Mouse (Mus musculus) hindbrain, postnatal 0 days (tissue): Measurements from ENCODE around the gene Trpm1. TPM values are rescaled to one million over a fixed set of nuclear protein-coding genes. Genes with fewer than 3 reads are reported as not detected.

Experiments used
- ATAC-seq: fragments of 200-750 bp; cut with Nextera tagmentation; 2 replicates; pipeline ENCODE4 v1.8.0; 2017; ENCODE audit warnings: mild to moderate bottlenecking, moderate TSS enrichment, moderate library complexity
- DNase-seq: peaks from one replicate; pipeline ENCODE4 v3.0.0-alpha.2; 2015; ENCODE audit warnings: low spot score
- H3K27ac ChIP-seq: fragments of 300-500 bp; sonication (generic); 2 replicates; pipeline ENCODE4 v1.5.1; 2014; ENCODE audit warnings: mild to moderate bottlenecking
- H3K27me3 ChIP-seq: fragments of 300-500 bp; sonication (generic); 2 replicates; pipeline ENCODE4 v1.6.1; 2014; ENCODE audit warnings: low read length, mixed read lengths; ENCODE audit not compliant: insufficient read depth
- H3K36me3 ChIP-seq: fragments of 300-500 bp; sonication (generic); 2 replicates; pipeline ENCODE4 v1.6.1; 2014; ENCODE audit warnings: low read length, mixed read lengths; ENCODE audit not compliant: insufficient read depth
- H3K4me1 ChIP-seq: fragments of 300-500 bp; sonication (generic); 2 replicates; pipeline ENCODE4 v1.6.1; 2014; ENCODE audit warnings: antibody characterized with exemption, low read length, mixed read lengths; ENCODE audit not compliant: insufficient read depth
- H3K4me2 ChIP-seq: fragments of 300-500 bp; sonication (generic); 2 replicates; pipeline ENCODE4 v1.6.1; 2014; ENCODE audit warnings: low read depth, mild to moderate bottlenecking, low read length, moderate library complexity, mixed read lengths
- H3K4me3 ChIP-seq: fragments of 300-500 bp; sonication (generic); 2 replicates; pipeline ENCODE4 v1.5.1; 2014; ENCODE audit warnings: low read length
- H3K9ac ChIP-seq: fragments of 300-500 bp; sonication (generic); replicated peaks from 2 replicates; pipeline ENCODE4 v1.6.1; 2014; ENCODE audit warnings: mild to moderate bottlenecking, low read length, moderate library complexity, mixed read lengths
- H3K9me3 ChIP-seq: fragments of 300-500 bp; sonication (generic); 2 replicates; pipeline ENCODE4 v1.6.1; 2016; ENCODE audit warnings: low read length, mixed read lengths
- CTCF ChIP-seq: IDR thresholded peaks from 2 replicates; pipeline ENCODE4 v1.5.1; 2016; ENCODE audit warnings: antibody characterized with exemption, control low read depth, low read depth
- WGBS: fragments of 180-500 bp; shearing (Covaris S2); extraction: QIAGEN DNeasy Blood & Tissue Kit; methylation state at CpG from one replicate; pipeline ENCODE4 v1.1.7; 2014; 5-methylcytosine and 5-hydroxymethylcytosine counted together
- polyA plus RNA-seq: library from polyadenylated mRNA; unstranded; fragments of >200 nt; fragmentation: Nextera tagmentation; extraction: Ambion mirVana; gene quantifications from 2 replicates; pipeline ENCODE4 v1.2.1, GENCODE M21; 2015
- total RNA-seq: library from RNA; depleted of rRNA; stranded (reverse); fragments of >200 nt; gene quantifications from 2 replicates; pipeline ENCODE4 v1.2.3, GENCODE M21; 2014

Trpm1 gene
- total and polyA plus RNA-seq, 2 experiments from 2014 or later, result 0.16 to 0.33 TPM

DNA sequence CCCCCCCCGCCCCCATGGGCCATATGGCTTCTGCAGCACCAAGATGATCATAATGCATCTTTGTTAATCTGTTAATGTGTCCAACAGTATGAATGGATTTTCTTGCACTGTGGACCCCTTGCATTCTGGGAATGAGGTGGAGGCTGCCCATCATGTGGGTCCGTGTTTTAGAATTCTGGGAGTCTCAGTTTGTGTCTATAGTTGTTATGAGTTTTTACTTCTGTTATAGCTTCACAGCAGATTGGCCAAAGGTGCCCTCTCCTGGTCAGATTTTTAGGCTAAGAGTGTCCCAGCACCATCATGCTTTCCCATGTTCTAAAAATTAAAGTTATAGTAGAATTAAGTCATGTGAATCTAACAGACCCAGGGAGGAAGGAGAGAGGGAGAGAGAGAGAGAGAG lies 3.9 kb upstream of the Trpm1 start:
- no peak overlapping the region for H3K4me2 ChIP-seq
- ATAC-seq, result peak; percentile 45; the same call in 1 of the 2 replicates
- H3K9ac ChIP-seq, result no peak overlapping the region
- no peaks in the 10 kb centered on the region for H3K4me1 ChIP-seq
- no peak overlapping the region for H3K4me3 ChIP-seq
- no peaks in the 10 kb centered on the region for H3K9me3 ChIP-seq
- no peaks in the 10 kb centered on the region for H3K27me3 ChIP-seq
- H3K27ac ChIP-seq, result no peak overlapping the region
- TF ChIP-seq CTCF, result peak; percentile 61
- DNase-seq, result peak; percentile 62
- H3K36me3 ChIP-seq, result no peaks in the 10 kb centered on the region
- 37% methylated on average over 2 of the region's 2 CpGs for WGBS

DNA sequence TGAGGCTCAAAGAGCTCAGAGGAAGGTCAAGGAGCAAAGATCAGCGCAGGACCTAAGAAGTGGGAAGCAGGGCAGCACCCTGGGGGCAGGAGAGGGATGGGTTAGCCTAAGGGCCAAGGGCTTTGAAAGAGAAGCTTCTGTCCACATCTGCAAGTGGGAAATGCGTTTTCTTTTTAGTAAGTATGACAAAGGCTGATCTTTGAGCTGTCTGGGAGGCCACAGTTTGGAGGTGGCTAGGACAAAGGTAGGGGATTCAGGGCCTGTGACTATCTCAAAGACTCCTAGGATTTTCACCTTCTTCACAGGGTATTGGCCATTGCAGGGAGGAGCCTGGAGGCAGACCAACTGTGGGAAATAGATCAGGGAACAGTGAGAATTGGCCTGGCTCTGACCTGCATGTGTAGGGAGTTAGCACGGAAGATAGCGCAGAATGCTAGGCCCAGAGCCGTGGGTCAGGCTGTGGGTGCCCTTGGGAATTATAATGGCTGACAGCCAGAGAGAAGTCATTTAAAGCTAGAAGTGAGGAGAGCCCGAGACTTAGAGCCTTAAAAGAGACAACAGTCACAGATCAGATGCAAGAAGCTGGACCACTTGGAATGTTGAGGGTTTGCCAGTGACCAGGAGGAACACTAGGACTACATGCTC lies 3.1 kb upstream of the Trpm1 start:
- 0 out of 2 replicates have a peak, but pooled peaks have one; percentile 27 for ATAC-seq
- no peak overlapping the region for H3K27ac ChIP-seq
- H3K4me2 ChIP-seq, result no peak overlapping the region
- DNase-seq, result no peak
- 0 out of 2 replicates have a peak, but pooled peaks cover 7% of the 10 kb centered on the region for H3K4me1 ChIP-seq
- H3K9me3 ChIP-seq, result no peaks in the 10 kb centered on the region
- no peaks in the 10 kb centered on the region for H3K36me3 ChIP-seq
- no peak overlapping the region for H3K4me3 ChIP-seq
- no peaks in the 10 kb centered on the region for H3K27me3 ChIP-seq
- WGBS, result 67% methylated on average over 6 of the region's 6 CpGs
- H3K9ac ChIP-seq, result no peak overlapping the region
- TF ChIP-seq CTCF, result no peak

- H3K27me3 ChIP-seq, result no peaks in the 10 kb centered on the region
- ATAC-seq, result no peak
- H3K27ac ChIP-seq, result no peak overlapping the region
- H3K4me3 ChIP-seq, result peak overlapping the region; percentile 10; the same call in 1 of the 2 replicates
- no peaks in the 10 kb centered on the region for H3K9me3 ChIP-seq
- H3K4me2 ChIP-seq, result peak overlapping the region; percentile 50
- no peak for DNase-seq
- no peak for TF ChIP-seq CTCF
- WGBS, result 67% methylated on average over 4 of the region's 4 CpGs
- no peak overlapping the region; the same call in 1 of the 2 replicates for H3K9ac ChIP-seq
- no peaks in the 10 kb centered on the region for H3K36me3 ChIP-seq
- H3K4me1 ChIP-seq, result peaks cover 8% of the 10 kb centered on the region; the same call in 1 of the 2 replicates
Observed at GRCm38 (mm10) chr7:64155226-64155625, 1.6 kb downstream of the Trpm1 start.

DNA sequence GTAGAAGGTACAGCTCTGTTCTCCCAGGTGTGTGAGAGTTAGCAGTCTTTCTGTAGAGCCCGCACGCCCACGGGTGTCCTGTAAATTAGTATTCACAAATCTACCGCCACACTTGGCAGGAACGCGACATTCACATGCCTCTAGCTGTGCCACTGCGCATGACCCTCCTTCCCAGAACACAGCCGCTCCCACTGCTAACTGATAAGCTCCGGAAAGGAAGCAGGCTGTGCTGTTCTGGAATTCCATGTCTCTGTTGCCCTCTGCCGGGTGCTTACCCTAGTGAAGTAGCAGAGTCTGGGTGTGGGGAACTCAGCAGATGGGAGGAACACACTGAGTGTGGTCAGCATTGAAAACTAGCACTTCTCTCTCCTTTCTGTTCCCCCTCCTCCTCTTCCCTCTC lies 2.1 kb downstream of the Trpm1 start:
- Histone ChIP-seq H3K27ac (no peak overlapping the region), H3K9me3 (no peaks in the 10 kb centered on the region), H3K9ac (no peak overlapping the region; the same call in 1 of the 2 replicates), H3K27me3 (no peaks in the 10 kb centered on the region), H3K4me2 (peak overlapping the region; percentile 50), H3K4me1 (peaks cover 8% of the 10 kb centered on the region; the same call in 1 of the 2 replicates), H3K36me3 (no peaks in the 10 kb centered on the region), H3K4me3 (peak overlapping the region; percentile 10; the same call in 1 of the 2 replicates)
- peak; percentile 69 for TF ChIP-seq CTCF
- ATAC-seq (peak; percentile 88), DNase-seq (peak; percentile 84)
- WGBS, result 3% methylated on average over 10 of the region's 10 CpGs

DNA sequence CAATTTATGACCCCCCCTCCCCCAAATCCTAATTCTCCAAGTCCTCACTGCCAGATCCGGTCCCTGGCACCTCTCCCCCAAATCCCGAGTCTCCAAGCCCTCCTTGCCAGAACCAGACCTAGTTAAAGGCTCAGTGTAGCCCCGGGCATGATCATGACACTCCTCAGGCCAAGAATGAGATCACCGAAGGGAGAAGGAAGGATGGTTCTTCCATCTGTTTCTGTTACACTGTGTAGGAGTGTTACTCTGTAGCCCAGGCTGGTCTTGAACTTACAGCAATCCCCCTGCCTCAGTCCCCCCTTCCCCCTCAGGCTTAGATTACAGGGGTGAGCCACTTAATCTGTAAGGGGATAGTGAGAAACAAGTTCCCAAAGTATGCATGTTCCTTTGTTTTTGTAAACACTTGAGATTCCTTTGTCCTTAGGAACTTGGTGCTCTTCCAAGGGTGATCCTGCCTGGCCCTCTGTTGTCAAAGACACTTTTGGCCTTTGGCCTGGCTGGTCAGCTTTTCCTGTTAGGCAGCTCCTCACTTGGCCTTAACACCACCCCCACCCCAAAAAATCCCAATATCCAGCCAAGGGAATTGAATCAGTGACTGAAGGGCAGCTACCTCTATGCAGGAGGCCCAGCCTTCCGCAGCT lies 2.8 kb downstream of the Trpm1 start:
- no peak overlapping the region for H3K27ac ChIP-seq
- ATAC-seq, result 0 out of 2 replicates have a peak, but pooled peaks have one; percentile 35
- TF ChIP-seq CTCF, result no peak
- DNase-seq, result no peak
- H3K36me3 ChIP-seq, result no peaks in the 10 kb centered on the region
- no peaks in the 10 kb centered on the region for H3K27me3 ChIP-seq
- 59% methylated on average over 5 of the region's 5 CpGs for WGBS
- H3K4me3 ChIP-seq, result no peak overlapping the region
- H3K9me3 ChIP-seq, result no peaks in the 10 kb centered on the region
- H3K4me2 ChIP-seq, result no peak overlapping the region
- H3K9ac ChIP-seq, result no peak overlapping the region
- H3K4me1 ChIP-seq, result peaks cover 8% of the 10 kb centered on the region; the same call in 1 of the 2 replicates

- peaks cover 8% of the 10 kb centered on the region; the same call in 1 of the 2 replicates for H3K4me1 ChIP-seq
- no peak overlapping the region for H3K9ac ChIP-seq
- no peak for TF ChIP-seq CTCF
- no peak overlapping the region for H3K27ac ChIP-seq
- H3K9me3 ChIP-seq, result no peaks in the 10 kb centered on the region
- DNase-seq (no peak), ATAC-seq (no peak)
- 53% methylated on average over 7 of the region's 7 CpGs for WGBS
- H3K4me3 ChIP-seq, result no peak overlapping the region
- H3K4me2 ChIP-seq, result no peak overlapping the region
- H3K36me3 ChIP-seq, result no peaks in the 10 kb centered on the region
- H3K27me3 ChIP-seq, result no peaks in the 10 kb centered on the region
Observed at GRCm38 (mm10) chr7:64156918-64157690, 3.5 kb downstream of the Trpm1 start.
